Mouse (Mus musculus) monocyte, adult 59 days (primary cell): Measurements from ENCODE around the gene Slc6a19. TPM values are rescaled to one million over a fixed set of nuclear protein-coding genes. Genes with fewer than 3 reads are reported as not detected.

Experiments used
- total RNA-seq, 2 experiments: library from RNA; stranded (reverse); gene quantifications; one replicate each; pipeline ENCODE4 v1.2.4; 2023

Slc6a19 gene
- 1 to 10 TPM in 1 of 2 experiments, not detected in 1; 1.2 TPM for total RNA-seq

DNA sequence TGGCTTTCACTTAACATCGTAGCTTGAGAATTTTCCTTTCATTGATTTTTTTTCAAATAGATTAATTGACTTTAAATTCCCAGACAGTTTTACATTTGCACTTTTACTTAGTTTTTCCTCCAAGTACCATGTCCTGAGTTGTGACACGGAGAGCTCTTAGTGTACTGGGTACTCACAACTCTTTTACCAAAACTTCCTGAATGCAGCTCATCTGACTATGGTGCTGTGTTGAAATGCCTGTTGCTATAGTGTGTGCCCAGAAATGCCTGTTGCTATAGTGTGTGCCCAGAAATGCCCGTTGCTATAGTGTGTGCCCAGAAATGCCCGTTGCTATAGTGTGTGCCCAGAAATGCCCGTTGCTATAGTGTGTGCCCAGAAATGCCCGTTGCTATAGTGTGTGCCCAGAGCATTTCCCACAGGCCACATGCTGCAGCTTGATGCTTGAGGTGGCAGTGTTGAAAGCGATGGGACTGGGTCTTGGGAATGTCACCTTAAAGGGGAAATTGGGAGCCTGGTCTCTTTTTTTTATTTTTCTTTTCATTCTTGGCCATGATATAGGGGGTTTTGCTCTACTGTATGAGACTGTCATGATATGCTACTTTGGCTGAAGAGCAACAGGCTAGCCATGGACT is at the start of gene Slc6a19:
TSS of gene Slc6a19 (minus strand) at position 172 of the 632 bp plus-strand sequence.

GRCm38 (mm10) chr13:73732742-73733700 is 28.4 kb upstream of the Slc6a19 start, which contains the start of gene Slc12a7:
Gene Slc12a7, plus strand, starts transcription at chr13:73733094.

GRCm38 (mm10) chr13:73677853-73678252 is 26.8 kb downstream of the Slc6a19 start, which contains the start of gene Slc6a18:
Gene Slc6a18, minus strand, starts transcription at chr13:73678023.

Other genes with a start within 250 kb of the Slc6a19 start
- 10 to 100 TPM; 32.4 to 38.4 TPM for gene Lpcat1, start 237.7 kb downstream of the Slc6a19 start, total RNA-seq
- not detected for gene Slc6a3, start 168.1 kb downstream of the Slc6a19 start, total RNA-seq
- gene Clptm1l, start 100.9 kb downstream of the Slc6a19 start, total RNA-seq: 100 to 1,000 TPM; 113 to 143 TPM
- not detected for gene Tert, start 78.0 kb downstream of the Slc6a19 start, total RNA-seq
- gene Slc6a18, start 26.8 kb downstream of the Slc6a19 start, total RNA-seq: not detected
- gene Slc12a7, start 28.2 kb upstream of the Slc6a19 start, total RNA-seq: 10 to 100 TPM; 21.9 to 26.2 TPM
- gene Nkd2, start 142.8 kb upstream of the Slc6a19 start, total RNA-seq: not detected
- gene Trip13, start 232.9 kb upstream of the Slc6a19 start, total RNA-seq: 1 to 10 TPM; 2.6 to 3.4 TPM
- gene Brd9, start 232.9 kb upstream of the Slc6a19 start, total RNA-seq: 10 to 100 TPM; 57.9 to 60.5 TPM